Mouse (Mus musculus): ENCODE measurements around the gene Gm21394. TPM values are rescaled to one million over a fixed set of nuclear protein-coding genes. Genes with fewer than 3 reads are reported as not detected.
"Not testable (repeated sequence)": the region's sequence is repeated elsewhere in the genome, so short reads cannot be mapped to it uniquely, and the experiment has no call there.

Gm21394 gene
- total RNA-seq (2014; rRNA removed) (not detected in 2 replicates), polyA plus RNA-seq (2015; fragmentation: Nextera tagmentation; extraction: Ambion mirVana) (not detected in 2 replicates)

DNA sequence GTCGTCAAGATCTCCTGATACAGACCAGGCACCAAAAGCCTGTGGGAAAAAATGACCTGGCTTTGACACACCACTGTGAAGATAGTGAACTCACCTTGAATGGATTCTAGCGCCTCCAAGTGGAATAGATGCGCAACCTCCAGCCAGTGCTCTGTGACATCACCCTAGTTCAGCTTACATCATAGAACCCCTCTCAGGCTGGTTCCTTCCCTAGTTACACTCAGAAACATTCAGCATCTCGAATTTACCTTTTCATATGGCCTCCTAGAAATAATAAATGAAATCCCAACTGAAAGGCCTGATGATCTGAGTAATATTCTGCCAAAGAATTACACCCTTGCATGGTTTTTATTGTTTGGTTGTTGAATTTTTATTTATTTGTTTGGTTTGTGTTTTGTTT is at the start of gene Gm21394:
Gm21394 (minus strand) TSS at position 101 of the 400 bp plus-strand sequence.
- H3K27ac ChIP-seq (ENCODE audit: low read depth, low read length); H3K9ac ChIP-seq; H3K4me3 ChIP-seq (ENCODE audit: low read depth, low read length); ATAC-seq; H3K36me3 ChIP-seq (ENCODE audit: insufficient read depth); H3K4me1 ChIP-seq (ENCODE audit: insufficient read depth); H3K4me2 ChIP-seq (ENCODE audit: low read depth); H3K27me3 ChIP-seq (ENCODE audit: insufficient read depth, low read length); H3K9me3 ChIP-seq (ENCODE audit: low read length); DNase-seq: not testable (repeated sequence)
- WGBS: no CpG with 5 or more reads among the region's 4 CpGs

Other genes with a start within 250 kb of the Gm21394 start
- not detected in 2 replicates for gene Gm21409, start 181.8 kb upstream of the Gm21394 start, total RNA-seq (2014; rRNA removed)
- gene Gm21409, start 181.8 kb upstream of the Gm21394 start, polyA plus RNA-seq (2015; fragmentation: Nextera tagmentation; extraction: Ambion mirVana): not detected in 2 replicates

All from forebrain, postnatal 0 days (tissue).